Mouse (Mus musculus) MEL (cell line): ENCODE measurements around the gene Tmem201.

ENCODE experiments used
- BHLHE40 ChIP-seq: IDR thresholded peaks from 2 replicates; pipeline ENCODE4 v1.6.1; 2012; ENCODE audit warnings: low read depth, mild to moderate bottlenecking, inconsistent platforms, low read length, improper control_type of control experiment, borderline replicate concordance
- CHD1 ChIP-seq: IDR thresholded peaks from 2 replicates; pipeline ENCODE4 v1.6.1; 2012; ENCODE audit warnings: low read depth, mild to moderate bottlenecking, inconsistent platforms, low read length, improper control_type of control experiment
- CHD2 ChIP-seq: IDR thresholded peaks from 2 replicates; pipeline ENCODE4 v1.6.1; 2011; ENCODE audit warnings: low read length, improper control_type of control experiment
- CTCF ChIP-seq, 3 experiments: IDR thresholded peaks in 2 of 3; conservative IDR thresholded peaks in 1 of 3; 2 replicates each; pipeline ENCODE4 v1.5.1; 2011 to 2012; ENCODE audit warnings: low read length in 3 of 3, low read depth in 2 of 3, mild to moderate bottlenecking in 2 of 3, improper control_type of control experiment in 1 of 3, inconsistent platforms in 1 of 3, mixed read lengths in 1 of 3, moderate library complexity in 1 of 3; ENCODE audit not compliant: control insufficient read depth in 1 of 3, insufficient read depth in 1 of 3, poor library complexity in 1 of 3, severe bottlenecking in 1 of 3
- ELF1 ChIP-seq: IDR thresholded peaks from 2 replicates; pipeline ENCODE4 v1.6.1; 2014; ENCODE audit warnings: low read depth, mild to moderate bottlenecking, inconsistent platforms, low read length, improper control_type of control experiment, moderate library complexity
- EP300 ChIP-seq, 2 experiments: IDR thresholded peaks; 2 replicates each; pipeline ENCODE4 v1.6.1; 2011; ENCODE audit warnings: improper control_type of control experiment in 2 of 2, low read length in 2 of 2, low read depth in 1 of 2, mild to moderate bottlenecking in 1 of 2
- MAX ChIP-seq: IDR thresholded peaks from 2 replicates; pipeline ENCODE4 v1.6.1; 2011; ENCODE audit warnings: low read length, improper control_type of control experiment
- MYC ChIP-seq: IDR thresholded peaks from 2 replicates; pipeline ENCODE4 v1.6.1; 2011; ENCODE audit warnings: low read depth, mild to moderate bottlenecking, low read length, improper control_type of control experiment, moderate library complexity
- POLR2A ChIP-seq, 2 experiments: IDR thresholded peaks; 2 replicates each; pipeline ENCODE4 v1.6.1; 2011 to 2012; ENCODE audit warnings: low read length in 2 of 2, mild to moderate bottlenecking in 2 of 2, control low read depth in 1 of 2, improper control_type of control experiment in 1 of 2, low read depth in 1 of 2, moderate library complexity in 1 of 2; ENCODE audit not compliant: control insufficient read depth in 1 of 2, insufficient read depth in 1 of 2, poor library complexity in 1 of 2
- SIN3A ChIP-seq: IDR thresholded peaks from 2 replicates; pipeline ENCODE4 v1.6.1; 2012; ENCODE audit warnings: low read length, improper control_type of control experiment, inconsistent platforms
- SMC3 ChIP-seq: IDR thresholded peaks from 2 replicates; pipeline ENCODE4 v1.6.1; 2011; ENCODE audit warnings: low read depth, low read length, improper control_type of control experiment
- TAL1 ChIP-seq: IDR thresholded peaks from 2 replicates; pipeline ENCODE4 v1.6.1; 2012; ENCODE audit warnings: mild to moderate bottlenecking, inconsistent platforms, low read length, moderate library complexity, mixed read lengths
- TCF12 ChIP-seq: IDR thresholded peaks from 2 replicates; pipeline ENCODE4 v1.6.1; 2014; ENCODE audit warnings: low read depth, mild to moderate bottlenecking, inconsistent platforms, low read length, improper control_type of control experiment, moderate library complexity
- UBTF ChIP-seq: IDR thresholded peaks from 2 replicates; pipeline ENCODE4 v1.6.1; 2012; ENCODE audit warnings: low read depth, mild to moderate bottlenecking, inconsistent platforms, low read length, improper control_type of control experiment, moderate library complexity, borderline replicate concordance; ENCODE audit not compliant: insufficient read depth

DNA sequence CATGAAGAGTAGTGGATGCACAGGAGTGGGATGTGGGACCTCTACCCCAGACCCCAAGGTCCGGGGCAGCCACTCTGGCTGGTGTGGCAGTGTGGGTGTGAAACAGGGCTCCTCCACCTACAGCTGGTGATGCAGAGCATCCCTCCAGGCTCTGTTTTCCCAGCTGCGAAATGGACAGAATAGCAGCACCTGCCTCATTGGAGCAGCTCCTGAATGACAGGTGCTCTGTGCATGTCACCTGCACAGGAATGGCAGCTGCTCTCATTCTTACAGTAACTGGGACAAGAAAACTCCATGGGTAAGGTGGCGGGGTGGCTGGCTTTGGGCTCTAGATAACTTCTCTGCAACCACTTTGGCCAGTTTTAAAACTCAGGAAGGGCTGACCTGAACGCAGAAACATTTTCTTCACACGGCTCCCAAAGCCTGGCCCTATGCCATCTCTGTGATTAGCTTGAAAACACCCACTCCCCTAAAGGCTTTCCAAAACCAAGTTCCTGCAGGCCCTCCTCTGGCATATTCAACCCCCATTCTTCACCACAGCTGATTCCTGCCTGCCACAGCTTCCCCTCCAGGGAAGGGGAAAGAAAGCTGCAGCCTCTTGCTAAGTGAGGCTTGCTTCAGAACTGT lies 2.1 kb downstream of the Tmem201 start:
- TF ChIP-seq SMC3 (no peak), CHD2 (no peak), POLR2A (IDR thresholded peaks at IDR 0.05; ENCODE audit: control insufficient read depth in 1 of 2, insufficient read depth in 1 of 2, low read depth in 1 of 2, low read length in 2 of 2, poor library complexity in 1 of 2) (no peak), EP300 (IDR thresholded peaks at IDR 0.05; ENCODE audit: low read depth in 1 of 2, low read length in 2 of 2) (no peak), MAX (no peak), TCF12 (no peak), ELF1 (no peak), CTCF (IDR thresholded peaks at IDR 0.05 in 2 of 3, conservative IDR thresholded peaks at IDR 0.05 in 1 of 3; ENCODE audit: control insufficient read depth in 1 of 3, insufficient read depth in 1 of 3, low read depth in 2 of 3, low read length in 3 of 3, poor library complexity in 1 of 3, severe bottlenecking in 1 of 3) (no peak), SIN3A (no peak), TAL1 (no peak), BHLHE40 (no peak), MYC (no peak), CHD1 (no peak), UBTF (no peak)
